28 mouse cellular contexts compared by ENCODE assay signal in the genomic region with DNA sequence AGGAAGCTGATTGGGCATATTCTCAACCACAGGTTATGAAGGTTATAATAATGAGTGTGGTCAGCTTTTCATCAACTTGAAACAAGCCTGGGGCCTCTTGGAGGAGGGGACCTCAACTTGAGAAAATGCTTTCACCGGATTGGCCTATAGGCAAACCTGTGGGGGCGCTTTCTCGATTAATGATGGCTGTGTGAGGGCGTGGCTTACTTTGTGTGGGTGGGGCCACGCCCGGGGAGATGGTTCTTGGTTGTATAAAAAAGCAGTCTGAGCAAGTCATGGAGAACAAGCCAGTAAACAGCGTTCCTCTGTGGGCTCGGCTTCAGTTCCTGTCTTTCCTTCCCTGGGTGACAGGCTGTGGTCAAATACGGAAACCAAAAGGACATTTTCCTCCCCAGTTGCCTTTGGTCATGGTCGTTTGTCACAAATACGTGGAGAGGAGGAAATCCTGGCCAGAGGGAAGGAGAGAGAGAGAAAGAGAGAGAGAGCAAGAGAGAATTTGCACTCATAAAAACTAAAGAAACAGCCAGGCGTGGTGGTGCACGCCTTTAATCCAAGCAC.
DNase-seq lines count a peak whose midpoint lies in the region; ATAC-seq and TF ChIP-seq lines count a peak whose summit lies in the region.
"Had no signal": no experiment of that assay in that cellular context is flagged by ENCODE, and none has a peak within 500 bp of the region (broad histone marks: within the 10 kb centered on the region; RNA-seq: fewer than 3 reads in every experiment).

No protein-coding gene starts in this region.

- no peak overlapping the region for H3K27ac ChIP-seq in liver, embryonic 12.5 days
- no peak overlapping the region for H3K27ac ChIP-seq in liver, postnatal 0 days (ENCODE audit: low read depth)
- H3K27ac ChIP-seq in hindbrain, embryonic 13.5 days: no peak overlapping the region
- H3K27ac ChIP-seq: embryonic facial prominence, embryonic 13.5 days; gastrocnemius, adult 2 months; hindbrain, postnatal 0 days; intestine, embryonic 15.5 days had no signal

- TF ChIP-seq EP300 in liver, postnatal 0 days (IDR thresholded peaks at IDR 0.05; ENCODE audit: low read depth): no peak

- H3K9me3 ChIP-seq in liver, embryonic 12.5 days (replicated peaks): no peaks in the 10 kb centered on the region
- H3K9me3 ChIP-seq in liver, postnatal 0 days (ENCODE audit: low read length): no peaks in the 10 kb centered on the region
- no peaks in the 10 kb centered on the region for H3K9me3 ChIP-seq in hindbrain, embryonic 13.5 days
- H3K9me3 ChIP-seq: embryonic facial prominence, embryonic 13.5 days; intestine, embryonic 15.5 days had no signal

- H3K4me1 ChIP-seq in liver, embryonic 12.5 days: peaks cover 14% of the 10 kb centered on the region
- H3K4me1 ChIP-seq in liver, postnatal 0 days (ENCODE audit: insufficient read depth): no peaks in the 10 kb centered on the region; the same call in 1 of the 2 replicates
- no peaks in the 10 kb centered on the region for H3K4me1 ChIP-seq in hindbrain, embryonic 13.5 days (replicated peaks)
- H3K4me1 ChIP-seq: embryonic facial prominence, embryonic 13.5 days; intestine, embryonic 15.5 days had no signal

- H3K4me2 ChIP-seq in liver, embryonic 12.5 days: peak overlapping the region; percentile 23
- peak overlapping the region; percentile 9; the same call in 1 of the 2 replicates for H3K4me2 ChIP-seq in liver, postnatal 0 days (ENCODE audit: low read depth, low read length)
- no peak overlapping the region for H3K4me2 ChIP-seq in hindbrain, embryonic 13.5 days
- H3K4me2 ChIP-seq: embryonic facial prominence, embryonic 13.5 days; intestine, embryonic 15.5 days; lung, embryonic 14.5 days had no signal

- H3K27me3 ChIP-seq in liver, embryonic 12.5 days (replicated peaks): no peaks in the 10 kb centered on the region
- no peaks in the 10 kb centered on the region for H3K27me3 ChIP-seq in liver, postnatal 0 days (ENCODE audit: insufficient read depth, low read length)
- H3K27me3 ChIP-seq in hindbrain, embryonic 13.5 days: no peaks in the 10 kb centered on the region
- H3K27me3 ChIP-seq: embryonic facial prominence, embryonic 13.5 days; intestine, embryonic 15.5 days had no signal

- H3K4me3 ChIP-seq in liver, embryonic 12.5 days: no peak overlapping the region
- H3K4me3 ChIP-seq in liver, postnatal 0 days (ENCODE audit: low read depth, low read length): no peak overlapping the region
- H3K4me3 ChIP-seq in hindbrain, embryonic 13.5 days: no peak overlapping the region
- H3K4me3 ChIP-seq: embryonic facial prominence, embryonic 13.5 days; erythroblast, embryonic 14.5 days; gastrocnemius, adult 2 months; intestine, embryonic 15.5 days had no signal

- no peak for TF ChIP-seq CTCF in liver, postnatal 0 days (IDR thresholded peaks at IDR 0.05; ENCODE audit: low read depth)

- no peaks in the 10 kb centered on the region for H3K36me3 ChIP-seq in liver, embryonic 12.5 days
- no peaks in the 10 kb centered on the region for H3K36me3 ChIP-seq in liver, postnatal 0 days (replicated peaks; ENCODE audit: insufficient read depth, low read length)
- no peaks in the 10 kb centered on the region for H3K36me3 ChIP-seq in hindbrain, embryonic 13.5 days
- H3K36me3 ChIP-seq: embryonic facial prominence, embryonic 13.5 days; intestine, embryonic 15.5 days had no signal

- ATAC-seq in liver, embryonic 12.5 days: peak; percentile 74
- peak; percentile 44 for ATAC-seq in liver, postnatal 0 days
- ATAC-seq in hindbrain, embryonic 13.5 days (ENCODE audit: low FRiP score): no peak
- ATAC-seq: activated CD4-positive, CD25-positive, alpha-beta regulatory T cell, adult 4 months; CD4-positive, CD25-positive, alpha-beta regulatory T cell, adult 4 months; forebrain, embryonic 16.5 days; hindbrain, postnatal 0 days; intestine, embryonic 15.5 days; midbrain, embryonic 16.5 days had no signal

- 35% methylated on average over 13 of the region's 13 CpGs for WGBS in liver, embryonic 12.5 days (ENCODE audit: insufficient replicate concordance)
- WGBS in liver, postnatal 0 days (ENCODE audit: insufficient replicate concordance): 54% methylated on average over 13 of the region's 13 CpGs
- WGBS in hindbrain, embryonic 13.5 days: 92% methylated on average over 13 of the region's 13 CpGs

- DNase-seq in 416B (ENCODE audit: low read depth): peak; percentile 6
- peak; percentile 24 for DNase-seq in c-Kit-positive CD71-positive TER-119-negative erythroid progenitor cells, embryonic 14.5 days (ENCODE audit: low read depth)
- peak; percentile 28 for DNase-seq in liver, postnatal 0 days
- DNase-seq in right cerebral cortex, postnatal 14 days: no peak
- no peak for DNase-seq in lung, postnatal 4 days
- no peak for DNase-seq in kidney, postnatal 36 days
- DNase-seq: adrenal gland, adult 2 months; adrenal gland, postnatal 36 days; cerebellum, adult 11-12 months; cerebellum, postnatal 10 days; gastrocnemius, adult 2 months; gastrocnemius, postnatal 36 days; kidney, adult 2 months; kidney, postnatal 14 days; left cerebral cortex, postnatal 4 days; lung, embryonic 14.5 days; spleen, adult 18-20 months; thymus, postnatal 25 days had no signal

- H3K9ac ChIP-seq in liver, embryonic 12.5 days: no peak overlapping the region
- H3K9ac ChIP-seq in liver, postnatal 0 days (replicated peaks): no peak overlapping the region
- H3K9ac ChIP-seq in hindbrain, embryonic 13.5 days: no peak overlapping the region
- H3K9ac ChIP-seq: embryonic facial prominence, embryonic 13.5 days; intestine, embryonic 15.5 days; lung, embryonic 14.5 days had no signal

Comparison
In these comparisons a context has a peak if more than half of its experiments do, and no peak if none do; other contexts are left out.
1. DNase-seq: peak in 416B (single experiment), c-Kit-positive CD71-positive TER-119-negative erythroid progenitor cells, embryonic 14.5 days (single experiment) and liver, postnatal 0 days (single experiment); none in right cerebral cortex, postnatal 14 days (single experiment), lung, postnatal 4 days (0 of 2) and kidney, postnatal 36 days (0 of 2).